Mouse (Mus musculus): ENCODE measurements around the gene Hoxd10. TPM values are rescaled to one million over a fixed set of nuclear protein-coding genes. Genes with fewer than 3 reads are reported as not detected.

Gene Hoxd10
- polyA plus RNA-seq (2016; fragmentation: Nextera tagmentation; extraction: Ambion mirVana) = not detected in 2 replicates

DNA sequence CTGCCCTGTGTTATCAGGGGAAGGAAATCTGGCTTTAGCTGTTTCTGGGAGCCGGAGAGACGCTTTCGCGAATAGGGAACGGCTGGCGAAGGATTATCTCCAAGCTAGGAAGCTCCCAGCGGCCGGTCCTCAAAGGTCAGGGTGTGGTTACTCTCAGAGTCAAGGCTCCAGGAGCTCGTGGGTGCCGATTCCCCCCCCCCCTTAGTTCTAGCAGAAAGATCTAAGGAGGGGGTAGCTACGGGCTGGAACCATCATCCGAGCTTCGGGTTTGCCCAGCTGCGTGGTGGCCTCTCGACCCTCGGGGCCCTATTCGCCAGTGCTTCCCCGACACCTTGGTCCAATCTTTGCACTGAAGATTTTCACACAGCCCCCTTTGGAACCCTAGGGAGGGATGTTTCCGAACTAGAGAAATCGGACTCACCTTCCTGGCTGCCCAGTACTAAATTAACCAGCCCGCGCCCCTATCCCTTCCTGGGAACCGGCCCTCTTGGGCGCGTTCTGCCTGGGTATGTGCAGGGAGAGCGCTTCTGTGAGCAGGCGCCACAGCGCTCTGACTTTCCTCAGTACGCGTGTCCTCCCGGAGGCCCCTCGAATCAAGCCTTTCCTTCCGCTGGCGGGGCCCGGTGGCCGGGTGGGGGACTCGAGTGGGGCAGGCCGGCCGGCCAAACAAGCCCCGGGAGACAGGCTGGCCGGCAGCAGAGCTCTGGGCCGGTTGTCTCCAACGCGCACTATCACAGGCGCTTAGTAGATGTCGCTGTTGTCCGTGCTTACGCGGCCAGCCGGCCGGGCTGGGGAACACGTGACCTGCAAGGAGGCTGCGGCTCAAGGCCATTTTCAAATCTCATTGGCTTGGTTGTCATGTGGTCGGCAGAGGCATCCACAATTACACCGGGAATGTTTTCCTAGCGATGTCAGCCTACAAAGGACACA lies at the start of gene Hoxd10:
Gene Hoxd10 (plus strand): TSS at position 903 of the 930 bp plus-strand sequence.
- Histone ChIP-seq H3K9me3 (replicated peaks) (no peaks in the 10 kb centered on the region), H3K4me1 (peaks cover 8% of the 10 kb centered on the region), H3K4me3 (peak within 1 kb of the TSS; percentile 36; the same call in 1 of the 2 replicates), H3K27ac (replicated peaks) (no peak within 1 kb of the TSS), H3K27me3 (ENCODE audit: low read depth, poor library complexity, severe bottlenecking) (peaks cover 100% of the 10 kb centered on the region), H3K36me3 (no peaks in the 10 kb centered on the region)
- peak; percentile 88 for DNase-seq (ENCODE audit: low spot score)
- WGBS = under 1% methylated on average over 56 of the region's 56 CpGs

DNA sequence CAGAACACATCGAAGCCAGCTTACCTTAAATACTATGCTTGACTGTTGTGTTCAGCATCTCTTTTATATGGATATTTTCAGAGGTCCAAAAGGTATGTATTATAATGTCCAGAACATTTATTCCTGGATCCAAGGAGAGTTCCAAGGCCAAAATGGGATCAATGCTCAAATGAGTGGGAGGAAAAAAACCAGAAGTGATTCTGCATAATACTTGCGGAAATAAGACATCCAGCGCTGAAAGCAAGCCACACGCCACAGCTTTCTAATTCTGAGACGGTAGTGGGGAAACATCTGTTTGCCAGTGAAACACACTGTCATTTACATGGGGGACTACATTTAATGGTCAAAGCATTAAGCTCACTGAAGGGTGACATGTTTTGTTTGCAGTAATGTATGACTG lies 49.3 kb upstream of the Hoxd10 start:
- no peaks in the 10 kb centered on the region for H3K36me3 ChIP-seq
- no peak overlapping the region for H3K4me3 ChIP-seq
- 77% methylated on average over 5 of the region's 5 CpGs for WGBS
- H3K4me1 ChIP-seq = no peaks in the 10 kb centered on the region
- DNase-seq (ENCODE audit: low spot score) = no peak
- no peak overlapping the region for H3K27ac ChIP-seq (replicated peaks)
- no peaks in the 10 kb centered on the region for H3K9me3 ChIP-seq (replicated peaks)
- peaks cover 54% of the 10 kb centered on the region for H3K27me3 ChIP-seq (ENCODE audit: low read depth, poor library complexity, severe bottlenecking)

DNA sequence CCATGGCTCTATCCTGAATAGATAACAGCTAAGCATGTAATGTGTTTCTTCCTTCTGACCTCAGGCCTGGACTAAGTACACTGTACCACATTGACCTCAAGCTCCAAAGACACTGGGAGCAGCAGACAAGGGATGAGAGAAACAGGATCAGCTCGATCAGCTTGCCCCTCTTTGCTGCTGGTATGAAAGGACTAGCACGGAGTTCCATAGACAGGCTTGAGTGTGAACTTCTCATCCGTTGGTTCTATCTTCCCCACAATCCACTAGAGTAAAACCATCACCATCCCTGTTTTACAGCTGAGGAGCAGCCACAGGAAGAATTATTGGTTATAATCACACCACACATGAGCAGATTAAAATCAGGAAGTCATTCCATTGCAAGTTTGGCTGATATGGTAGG lies 46.1 kb upstream of the Hoxd10 start:
- 89% methylated on average over 3 of the region's 3 CpGs for WGBS
- no peak overlapping the region for H3K4me3 ChIP-seq
- H3K36me3 ChIP-seq = no peaks in the 10 kb centered on the region
- H3K27me3 ChIP-seq (ENCODE audit: low read depth, poor library complexity, severe bottlenecking) = peaks cover 86% of the 10 kb centered on the region
- no peak overlapping the region for H3K27ac ChIP-seq (replicated peaks)
- DNase-seq (ENCODE audit: low spot score) = no peak
- H3K9me3 ChIP-seq (replicated peaks) = no peaks in the 10 kb centered on the region
- no peaks in the 10 kb centered on the region for H3K4me1 ChIP-seq

DNA sequence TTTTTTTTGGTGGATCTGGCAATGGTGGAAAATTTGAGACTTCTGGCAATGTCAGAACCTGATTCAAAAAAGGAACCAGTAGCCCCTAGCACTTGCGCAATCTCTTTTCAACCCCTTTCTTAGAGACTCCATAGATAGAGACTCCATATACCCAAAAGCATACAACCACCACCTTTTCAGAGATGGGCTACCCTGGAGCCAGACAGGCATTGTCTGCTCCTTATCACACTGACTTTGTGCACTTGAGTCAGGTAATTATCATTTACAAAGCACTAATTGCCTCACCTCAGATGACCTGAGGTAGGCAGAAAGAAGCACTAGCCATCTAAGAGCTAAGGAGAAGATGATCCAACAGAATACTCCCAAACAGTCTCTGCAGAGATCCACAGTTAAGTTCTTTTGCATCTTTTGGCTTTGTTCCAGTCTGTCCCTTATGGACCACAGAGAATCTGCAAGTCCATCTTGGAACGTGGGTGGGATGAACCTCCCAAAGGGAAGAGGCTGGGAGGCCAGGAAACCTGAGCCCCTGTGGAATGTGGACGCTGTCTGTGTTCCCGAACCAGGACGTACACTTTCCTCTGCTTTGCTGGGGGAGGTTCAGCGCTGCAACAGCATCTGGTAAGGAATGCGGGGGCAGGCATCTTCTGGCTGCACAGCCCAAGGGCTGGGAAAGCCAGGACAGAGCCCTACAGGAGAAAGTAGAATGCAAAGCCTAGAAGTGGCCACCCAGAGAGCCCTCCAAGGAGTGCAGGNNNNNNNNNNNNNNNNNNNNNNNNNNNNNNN lies 44.5 kb upstream of the Hoxd10 start:
- peaks cover 100% of the 10 kb centered on the region for H3K27me3 ChIP-seq (ENCODE audit: low read depth, poor library complexity, severe bottlenecking)
- H3K4me3 ChIP-seq = no peak overlapping the region
- no peak overlapping the region for H3K27ac ChIP-seq (replicated peaks)
- no peak for DNase-seq (ENCODE audit: low spot score)
- 15% methylated on average over 7 of the region's 7 CpGs for WGBS
- H3K9me3 ChIP-seq (replicated peaks) = no peaks in the 10 kb centered on the region
- no peaks in the 10 kb centered on the region for H3K36me3 ChIP-seq
- no peaks in the 10 kb centered on the region for H3K4me1 ChIP-seq

DNA sequence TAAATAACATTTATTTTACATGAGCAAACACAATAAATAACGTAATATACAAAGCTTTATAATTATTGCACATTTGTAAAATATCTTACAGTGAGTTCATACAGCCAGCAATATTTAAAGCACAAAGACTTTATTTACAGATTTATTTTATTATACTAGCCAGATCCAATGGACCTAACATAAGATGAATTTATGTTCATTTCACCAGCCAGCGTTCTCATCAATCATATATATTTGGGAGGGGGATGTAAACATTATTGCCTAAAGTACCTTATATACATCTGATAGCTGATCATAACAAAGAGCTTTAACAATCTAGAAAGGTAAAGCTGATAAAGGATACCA lies 38.8 kb upstream of the Hoxd10 start:
- H3K9me3 ChIP-seq (replicated peaks) = no peaks in the 10 kb centered on the region
- H3K36me3 ChIP-seq = no peaks in the 10 kb centered on the region
- no peak for DNase-seq (ENCODE audit: low spot score)
- WGBS = 44% methylated on average over 2 of the region's 2 CpGs
- no peak overlapping the region for H3K27ac ChIP-seq (replicated peaks)
- H3K27me3 ChIP-seq (ENCODE audit: low read depth, poor library complexity, severe bottlenecking) = peaks cover 100% of the 10 kb centered on the region
- H3K4me3 ChIP-seq = no peak overlapping the region
- peaks cover 15% of the 10 kb centered on the region for H3K4me1 ChIP-seq

DNA sequence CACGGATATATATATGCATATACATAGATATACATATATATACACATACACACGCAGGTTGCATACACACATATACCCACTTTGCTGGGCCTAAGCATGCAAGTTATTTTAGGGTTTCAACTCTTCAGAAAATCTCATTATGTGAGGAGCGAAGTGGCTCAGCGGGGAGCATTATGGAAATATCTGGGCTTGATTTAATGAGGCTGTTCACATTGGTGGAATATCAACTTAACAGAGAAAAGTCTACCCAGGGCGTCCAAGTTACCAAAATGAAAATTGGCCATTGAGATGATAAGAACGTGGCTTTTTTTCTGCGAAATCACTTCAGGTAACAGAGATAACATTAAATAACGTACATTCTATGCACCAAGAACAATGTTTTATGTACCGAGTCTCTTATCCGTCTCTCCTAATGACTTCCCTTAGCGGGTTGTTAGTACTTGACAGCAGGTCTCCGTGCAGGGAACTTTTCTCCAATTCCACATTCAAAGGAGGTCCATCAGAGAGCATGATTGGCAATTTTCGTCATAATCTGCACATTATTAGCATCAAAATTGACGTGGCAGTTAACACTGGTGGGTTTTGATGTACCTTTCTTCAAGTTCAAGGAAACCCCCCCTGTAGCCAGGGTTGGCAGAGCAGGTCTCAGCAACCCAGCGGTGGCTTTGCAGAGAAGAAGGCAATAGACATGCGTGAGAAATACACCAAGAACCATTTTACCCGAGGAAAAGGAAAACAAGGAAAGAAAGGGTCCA lies 37.8 kb upstream of the Hoxd10 start:
- H3K4me1 ChIP-seq = peaks cover 18% of the 10 kb centered on the region
- WGBS = 12% methylated on average over 17 of the region's 17 CpGs
- no peaks in the 10 kb centered on the region for H3K36me3 ChIP-seq
- peaks cover 100% of the 10 kb centered on the region for H3K27me3 ChIP-seq (ENCODE audit: low read depth, poor library complexity, severe bottlenecking)
- no peak overlapping the region for H3K4me3 ChIP-seq
- DNase-seq (ENCODE audit: low spot score) = no peak
- no peaks in the 10 kb centered on the region for H3K9me3 ChIP-seq (replicated peaks)
- no peak overlapping the region for H3K27ac ChIP-seq (replicated peaks)

DNA sequence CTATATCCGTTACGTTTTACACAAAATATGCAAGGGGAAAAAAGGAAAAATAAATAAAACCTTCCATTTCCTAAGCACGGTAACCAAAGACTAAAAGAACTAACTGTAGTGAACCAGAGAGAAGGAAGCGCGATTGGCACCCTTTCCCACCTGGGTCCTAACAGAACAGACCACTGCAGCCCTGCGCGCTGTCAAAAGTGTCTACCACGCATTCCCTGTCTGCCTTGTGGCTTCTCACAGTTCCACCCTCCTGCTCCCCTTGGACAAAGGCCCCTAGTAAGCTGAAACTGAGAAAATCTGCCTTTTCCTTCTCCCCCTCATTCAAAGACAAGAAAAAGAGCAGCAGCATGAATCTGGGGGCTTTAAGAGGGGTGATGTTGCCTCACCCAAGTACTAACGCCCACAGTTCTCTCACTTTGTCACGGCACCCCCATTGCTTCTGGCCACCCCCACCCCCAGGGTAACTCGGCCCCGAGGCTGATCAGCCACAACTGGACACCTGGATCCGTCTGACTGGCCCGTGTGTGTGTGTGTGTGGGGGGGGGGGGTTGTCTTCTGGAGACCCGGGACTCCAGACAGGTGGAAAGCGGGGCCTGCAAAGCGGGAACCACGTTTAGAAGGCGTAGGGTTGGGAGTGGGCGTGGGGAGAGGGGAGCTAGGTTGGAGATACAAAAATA lies 36.8 kb upstream of the Hoxd10 start:
- Histone ChIP-seq H3K27ac (replicated peaks) (no peak overlapping the region), H3K36me3 (no peaks in the 10 kb centered on the region), H3K9me3 (replicated peaks) (no peaks in the 10 kb centered on the region), H3K4me3 (peak overlapping the region; percentile 44; the same call in 1 of the 2 replicates), H3K4me1 (peaks cover 20% of the 10 kb centered on the region), H3K27me3 (ENCODE audit: low read depth, poor library complexity, severe bottlenecking) (peaks cover 100% of the 10 kb centered on the region)
- no peak for DNase-seq (ENCODE audit: low spot score)
- WGBS = 6% methylated on average over 20 of the region's 20 CpGs

DNA sequence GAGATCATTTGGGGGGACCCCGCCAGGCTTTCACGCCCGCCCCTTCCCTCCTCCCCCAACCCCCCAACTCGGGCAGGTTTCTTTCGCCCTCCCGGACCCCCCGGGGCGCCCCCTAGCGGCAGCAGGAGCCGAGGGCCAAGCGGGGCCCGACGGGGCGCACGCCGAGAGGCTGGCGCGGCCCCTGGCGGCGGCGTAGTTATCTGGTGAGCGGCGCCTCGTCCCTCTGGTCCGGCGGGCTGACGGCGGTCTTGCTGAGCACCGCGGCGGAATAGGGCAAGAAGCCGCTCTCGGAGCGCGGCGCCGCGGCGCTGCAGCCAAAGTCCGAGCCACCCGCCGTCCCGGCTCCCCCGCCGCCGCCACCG lies 36.3 kb upstream of the Hoxd10 start:
- DNase-seq (ENCODE audit: low spot score) = peak; percentile 60
- 0% methylated on average over 20 of the region's 47 CpGs for WGBS
- H3K27ac ChIP-seq (replicated peaks) = no peak overlapping the region

DNA sequence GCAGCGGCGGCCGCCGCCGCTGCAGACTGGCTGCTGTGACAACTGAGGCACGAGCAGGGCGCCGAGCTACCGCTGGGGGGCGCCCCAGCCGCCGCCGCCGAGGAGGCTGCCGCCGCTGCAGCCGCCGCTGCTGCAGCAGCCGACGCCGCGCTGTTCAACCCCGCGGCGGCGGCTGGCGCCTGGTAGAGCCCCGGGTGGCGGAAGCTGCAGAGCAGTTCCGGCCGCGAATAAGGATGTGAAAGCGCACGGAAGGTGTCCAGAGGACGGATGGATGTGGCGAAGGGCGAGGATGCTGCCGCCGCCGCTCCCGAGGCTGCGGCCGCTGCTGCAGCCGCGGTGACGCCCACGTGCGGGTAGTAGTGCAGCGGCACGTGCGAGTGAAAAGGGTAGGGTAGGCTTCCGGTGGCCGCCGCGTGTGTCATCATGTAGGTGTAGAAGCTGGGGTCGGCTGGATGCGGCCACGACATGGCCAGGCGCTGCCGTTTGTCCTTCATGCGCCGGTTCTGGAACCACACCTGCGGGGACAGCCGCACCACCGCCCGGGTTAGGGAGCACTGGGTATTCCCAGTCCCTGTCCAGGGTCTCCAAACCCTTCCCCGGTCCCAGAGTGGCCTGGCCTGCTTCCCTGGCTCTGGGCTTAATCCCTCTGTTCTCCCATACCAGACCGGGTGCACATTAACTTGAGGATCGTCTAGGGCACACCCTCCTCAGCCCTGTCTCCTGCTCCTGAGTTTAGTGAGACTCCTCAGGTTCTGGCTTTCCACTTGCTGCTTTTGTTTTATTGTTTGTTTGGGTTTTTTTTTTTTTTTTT lies 35.7 kb upstream of the Hoxd10 start:
- no peaks in the 10 kb centered on the region for H3K9me3 ChIP-seq (replicated peaks)
- peak; percentile 66 for DNase-seq (ENCODE audit: low spot score)
- peak overlapping the region; percentile 44 for H3K4me3 ChIP-seq
- H3K4me1 ChIP-seq = peaks cover 23% of the 10 kb centered on the region
- H3K36me3 ChIP-seq = no peaks in the 10 kb centered on the region
- 2% methylated on average over 68 of the region's 69 CpGs for whole genome bisulfite sequencing
- H3K27me3 ChIP-seq (ENCODE audit: low read depth, poor library complexity, severe bottlenecking) = peaks cover 100% of the 10 kb centered on the region
- H3K27ac ChIP-seq (replicated peaks) = no peak overlapping the region

More for the DNA sequence above, 36.3 kb upstream of the Hoxd10 start:
- Histone ChIP-seq H3K4me1 (peaks cover 20% of the 10 kb centered on the region), H3K36me3 (no peaks in the 10 kb centered on the region), H3K4me3 (peak overlapping the region; percentile 44), H3K27me3 (ENCODE audit: low read depth, poor library complexity, severe bottlenecking) (peaks cover 100% of the 10 kb centered on the region), H3K9me3 (replicated peaks) (no peaks in the 10 kb centered on the region)

DNA sequence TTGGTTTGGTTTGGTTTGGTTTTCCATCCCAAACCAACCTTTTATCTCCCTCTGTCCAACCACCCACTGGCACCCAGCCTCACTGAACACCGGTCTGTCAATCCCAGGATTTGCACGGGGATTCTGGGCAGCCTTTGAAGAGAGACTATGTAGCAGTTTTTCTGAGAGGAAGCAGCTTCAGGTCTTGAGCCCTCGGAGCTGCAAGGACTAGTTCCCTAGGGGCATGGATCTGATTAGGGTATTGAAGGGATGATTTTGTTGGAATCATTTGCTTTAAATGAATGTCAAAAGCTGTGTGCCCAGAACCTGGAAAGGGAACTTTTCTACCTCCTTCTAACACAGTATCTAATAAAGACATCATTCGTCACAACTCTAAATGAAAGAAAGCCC lies 35.1 kb upstream of the Hoxd10 start:
- 5% methylated on average over 4 of the region's 4 CpGs for WGBS
- Histone ChIP-seq H3K4me3 (no peak overlapping the region), H3K27me3 (ENCODE audit: low read depth, poor library complexity, severe bottlenecking) (peaks cover 100% of the 10 kb centered on the region), H3K36me3 (no peaks in the 10 kb centered on the region), H3K4me1 (peaks cover 26% of the 10 kb centered on the region), H3K27ac (replicated peaks) (no peak overlapping the region), H3K9me3 (replicated peaks) (no peaks in the 10 kb centered on the region)
- peak; percentile 42 for DNase-seq (ENCODE audit: low spot score)

DNA sequence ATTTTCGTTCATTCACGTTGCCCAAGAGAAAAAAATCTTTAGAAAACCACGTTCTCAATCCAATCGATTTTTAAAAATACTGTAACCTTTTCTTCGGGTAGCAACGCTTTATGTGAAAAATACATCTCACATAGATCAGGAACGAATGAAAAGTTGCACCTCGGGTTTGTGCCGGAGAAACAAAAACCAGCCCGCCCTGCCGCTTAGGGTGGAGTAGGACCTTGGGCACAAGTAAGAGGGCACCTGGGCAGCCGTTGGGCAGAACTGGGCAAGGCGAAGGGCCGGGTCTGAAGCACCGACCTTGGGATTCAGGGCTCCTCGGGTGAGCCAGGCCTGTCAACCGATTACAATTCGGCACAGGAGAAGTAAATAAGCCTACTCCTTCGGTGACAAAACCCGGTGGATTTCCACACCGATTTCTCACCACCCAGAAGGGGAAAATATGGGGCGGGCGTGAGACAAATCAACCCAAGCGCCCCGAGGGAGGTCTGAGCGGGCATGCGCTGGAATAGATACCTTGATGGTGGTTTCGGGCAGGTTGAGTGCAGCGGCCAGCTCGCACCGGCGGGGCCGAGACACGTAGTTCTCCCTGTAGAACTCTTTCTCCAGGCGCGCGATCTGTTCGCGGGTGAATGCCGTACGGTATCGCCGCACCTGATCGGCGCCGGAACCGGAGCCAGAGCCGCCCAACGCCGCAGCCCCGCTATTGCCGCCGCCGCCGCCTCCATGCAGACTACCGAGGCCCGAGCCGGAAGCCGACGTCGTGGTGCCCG lies 34.3 kb upstream of the Hoxd10 start:
- Histone ChIP-seq H3K27ac (replicated peaks) (no peak overlapping the region), H3K36me3 (no peaks in the 10 kb centered on the region), H3K27me3 (ENCODE audit: low read depth, poor library complexity, severe bottlenecking) (peaks cover 100% of the 10 kb centered on the region), H3K4me1 (peaks cover 29% of the 10 kb centered on the region), H3K9me3 (replicated peaks) (no peaks in the 10 kb centered on the region), H3K4me3 (peak overlapping the region; percentile 32; the same call in 1 of the 2 replicates)
- WGBS = 2% methylated on average over 62 of the region's 62 CpGs
- DNase-seq (ENCODE audit: low spot score) = peak; percentile 65
